8 mouse cellular contexts compared by ENCODE assay signal in genomic region chr2:31845896-31846691, GRCm38 (mm10). TPM values are rescaled to one million over a fixed set of nuclear protein-coding genes. Genes with fewer than 3 reads are reported as not detected.
DNase-seq lines count a peak whose midpoint lies in the region; ATAC-seq and TF ChIP-seq lines count a peak whose summit lies in the region.

TSS of gene Fibcd1 (minus strand) at chr2:31846005.

- TF ChIP-seq CTCF in cerebellum, adult 2 months (IDR thresholded peaks at IDR 0.05; ENCODE audit: borderline replicate concordance, insufficient read depth, low read depth, low read length) = no peak
- TF ChIP-seq CTCF in lung, postnatal 0 days (IDR thresholded peaks at IDR 0.05) = no peak

- peak; percentile 17 to 39 for DNase-seq in cerebellum, adult 2 months
- no peak for DNase-seq in cerebellum, postnatal 4 days (ENCODE audit: low spot score in 2 of 2)
- no peak for DNase-seq in lung, postnatal 0 days (ENCODE audit: low spot score)
- DNase-seq in lung, postnatal 4 days = no peak
- DNase-seq in retina, postnatal 7 days (ENCODE audit: low read depth, low spot score) = peak; percentile 49
- no peak for DNase-seq in urinary bladder, adult 18-20 months (ENCODE audit: low spot score in 2 of 2)

- ATAC-seq in lung, postnatal 0 days = no peak
- peak; percentile 34; the same call in 1 of the 2 replicates for ATAC-seq in forebrain, embryonic 16.5 days
- ATAC-seq in limb, embryonic 13.5 days (ENCODE audit: low FRiP score, low read depth) = peak; percentile 38; the same call in 1 of the 2 replicates

- H3K9ac ChIP-seq in lung, postnatal 0 days (replicated peaks; ENCODE audit: low read depth) = no peak within 1 kb of the TSS
- peak within 1 kb of the TSS; percentile 65 for H3K9ac ChIP-seq in forebrain, embryonic 16.5 days (replicated peaks; ENCODE audit: low read depth, low read length)
- H3K9ac ChIP-seq in limb, embryonic 13.5 days = peak within 1 kb of the TSS; percentile 70

- peak within 1 kb of the TSS; percentile 79 for H3K4me2 ChIP-seq in lung, postnatal 0 days (replicated peaks; ENCODE audit: low read depth, low read length)
- H3K4me2 ChIP-seq in forebrain, embryonic 16.5 days (ENCODE audit: low read length) = peak within 1 kb of the TSS; percentile 96
- peak within 1 kb of the TSS; percentile 98 for H3K4me2 ChIP-seq in limb, embryonic 13.5 days (replicated peaks)

- WGBS in cerebellum, adult 2 months = under 1% methylated on average over 88 of the region's 88 CpGs
- 1% methylated on average over 56 of the region's 88 CpGs for WGBS in lung, postnatal 0 days
- under 1% methylated on average over 79 of the region's 88 CpGs for WGBS in forebrain, embryonic 16.5 days
- WGBS in limb, embryonic 13.5 days = under 1% methylated on average over 85 of the region's 88 CpGs

- H3K27me3 ChIP-seq in cerebellum, adult 2 months (ENCODE audit: control insufficient read depth, insufficient read depth, low read length) = no peaks in the 10 kb centered on the region; the same call in 1 of the 2 replicates
- peaks cover 42% of the 10 kb centered on the region for H3K27me3 ChIP-seq in lung, postnatal 0 days (replicated peaks; ENCODE audit: insufficient read depth, low read length)
- H3K27me3 ChIP-seq in forebrain, embryonic 16.5 days (replicated peaks; ENCODE audit: control insufficient read depth, insufficient read depth, low read length) = peaks cover 28% of the 10 kb centered on the region
- H3K27me3 ChIP-seq in limb, embryonic 13.5 days = peaks cover 69% of the 10 kb centered on the region

- peak within 1 kb of the TSS; percentile 49 for H3K4me3 ChIP-seq in cerebellum, adult 2 months (replicated peaks; ENCODE audit: insufficient read depth, low read depth, low read length)
- peak within 1 kb of the TSS; percentile 48 for H3K4me3 ChIP-seq in lung, postnatal 0 days (ENCODE audit: low read depth, low read length)
- peak within 1 kb of the TSS; percentile 65 for H3K4me3 ChIP-seq in forebrain, embryonic 16.5 days (replicated peaks; ENCODE audit: low read length)
- peak within 1 kb of the TSS; percentile 59 for H3K4me3 ChIP-seq in limb, embryonic 13.5 days

- H3K36me3 ChIP-seq in lung, postnatal 0 days (ENCODE audit: insufficient read depth, low read length) = no peaks in the 10 kb centered on the region
- no peaks in the 10 kb centered on the region for H3K36me3 ChIP-seq in forebrain, embryonic 16.5 days (ENCODE audit: control insufficient read depth, insufficient read depth)
- no peaks in the 10 kb centered on the region for H3K36me3 ChIP-seq in limb, embryonic 13.5 days

- no peak for TF ChIP-seq POLR2A in cerebellum, adult 2 months (IDR thresholded peaks at IDR 0.05; ENCODE audit: borderline replicate concordance, insufficient read depth, low read length)

- no peaks in the 10 kb centered on the region; the same call in 1 of the 2 replicates for H3K4me1 ChIP-seq in cerebellum, adult 2 months (ENCODE audit: control insufficient read depth, insufficient read depth, low read length)
- H3K4me1 ChIP-seq in lung, postnatal 0 days (ENCODE audit: insufficient read depth, low read depth, low read length) = peaks cover 10% of the 10 kb centered on the region; the same call in 1 of the 2 replicates
- peaks cover 32% of the 10 kb centered on the region for H3K4me1 ChIP-seq in forebrain, embryonic 16.5 days (replicated peaks; ENCODE audit: control insufficient read depth, insufficient read depth, low read length)
- H3K4me1 ChIP-seq in limb, embryonic 13.5 days = peaks cover 27% of the 10 kb centered on the region

- no peak within 1 kb of the TSS for H3K27ac ChIP-seq in cerebellum, adult 2 months (ENCODE audit: insufficient read depth, low read length)
- no peak within 1 kb of the TSS for H3K27ac ChIP-seq in lung, postnatal 0 days (ENCODE audit: low read length)
- H3K27ac ChIP-seq in forebrain, embryonic 16.5 days (ENCODE audit: low read length) = no peak within 1 kb of the TSS
- no peak within 1 kb of the TSS for H3K27ac ChIP-seq in limb, embryonic 13.5 days

- H3K9me3 ChIP-seq in lung, postnatal 0 days (ENCODE audit: low read length) = no peaks in the 10 kb centered on the region
- no peaks in the 10 kb centered on the region for H3K9me3 ChIP-seq in forebrain, embryonic 16.5 days (ENCODE audit: control insufficient read depth, low read length)
- no peaks in the 10 kb centered on the region for H3K9me3 ChIP-seq in limb, embryonic 13.5 days

- no peak for TF ChIP-seq EP300 in lung, postnatal 0 days (IDR thresholded peaks at IDR 0.05)

RNA-seq across cellular contexts. Expression of gene Fibcd1, which starts in this region (rescaled TPM):
- polyA plus RNA-seq in cerebellum, adult 2 months (2012; rRNA removed) = 1.3 and 1.5 TPM in 2 replicates
- polyA plus RNA-seq in lung, postnatal 0 days (2015; fragmentation: Nextera tagmentation; extraction: Ambion mirVana) = 0.02 and 0.08 TPM in 2 replicates
- 2.7 and 4.2 TPM in 2 replicates for polyA plus RNA-seq in forebrain, embryonic 16.5 days (2015; fragmentation: Nextera tagmentation; extraction: Ambion mirVana)
- 0.24 and 0.25 TPM in 2 replicates for polyA plus RNA-seq in limb, embryonic 13.5 days (2015; fragmentation: Nextera tagmentation; extraction: Ambion mirVana)

Comparison
In these comparisons a context has a peak if more than half of its experiments do, and no peak if none do; other contexts are left out.
1. DNase-seq: peak in cerebellum, adult 2 months (2 of 2) and retina, postnatal 7 days (single experiment); none in cerebellum, postnatal 4 days (0 of 2), lung, postnatal 0 days (single experiment), lung, postnatal 4 days (0 of 2) and urinary bladder, adult 18-20 months (0 of 2).
2. Peak in ATAC-seq, H3K4me3 ChIP-seq, H3K9ac ChIP-seq and H3K4me2 ChIP-seq in limb, embryonic 13.5 days; RNA of the gene not detected or under 1 TPM.
3. Peak in every context shown above with its lines, with median percentiles within 50 percentile points of each other: H3K4me3 ChIP-seq and H3K4me2 ChIP-seq.